Mouse (Mus musculus): Measurements from ENCODE around the gene P3h1. TPM values are rescaled to one million over a fixed set of nuclear protein-coding genes. Genes with fewer than 3 reads are reported as not detected.
A peak's percentile ranks its signal among the peaks of the same experiment; 100 is the strongest.

Gene P3h1
- total and polyA plus RNA-seq, 3 experiments = 10.5 to 14.5 (median 10.8) TPM

- no peak for TF ChIP-seq EP300 (IDR thresholded peaks at IDR 0.05; ENCODE audit: insufficient read depth, low read depth, low read length)
- TF ChIP-seq POLR2A (IDR thresholded peaks at IDR 0.05; ENCODE audit: insufficient read depth, low read depth, low read length) = no peak
- TF ChIP-seq CTCF (IDR thresholded peaks at IDR 0.05) = no peak
- no peak within 1 kb of the TSS for H3K4me3 ChIP-seq
- WGBS = 88% methylated on average over 12 of the region's 12 CpGs
- peaks cover 4% of the 10 kb centered on the region; the same call in 1 of the 2 replicates for H3K4me1 ChIP-seq (ENCODE audit: control insufficient read depth, insufficient read depth, low read length)
- H3K27ac ChIP-seq = no peak within 1 kb of the TSS
- intact Hi-C loops (cut with DNase I) = loop anchor here (10.0 kb wide), 1 partner anchor 569 kb away; no protein-coding TSS in a partner anchor
- H3K9ac ChIP-seq (ENCODE audit: low read depth, low read length) = no peak within 1 kb of the TSS
- no peaks in the 10 kb centered on the region for H3K79me2 ChIP-seq (replicated peaks; ENCODE audit: control insufficient read depth, insufficient read depth, low read length)
- no peak for DNase-seq
- H3K36me3 ChIP-seq (ENCODE audit: control insufficient read depth, insufficient read depth, low read length) = no peaks in the 10 kb centered on the region
- H3K27me3 ChIP-seq (ENCODE audit: control insufficient read depth, insufficient read depth, low read length) = no peaks in the 10 kb centered on the region
These were observed 22.6 kb downstream of the P3h1 start, which contains the start of gene Cldn19 for GRCm38 (mm10) chr4:119255351-119255750. Cldn19 (plus strand) TSS chr4:119255414.

DNA sequence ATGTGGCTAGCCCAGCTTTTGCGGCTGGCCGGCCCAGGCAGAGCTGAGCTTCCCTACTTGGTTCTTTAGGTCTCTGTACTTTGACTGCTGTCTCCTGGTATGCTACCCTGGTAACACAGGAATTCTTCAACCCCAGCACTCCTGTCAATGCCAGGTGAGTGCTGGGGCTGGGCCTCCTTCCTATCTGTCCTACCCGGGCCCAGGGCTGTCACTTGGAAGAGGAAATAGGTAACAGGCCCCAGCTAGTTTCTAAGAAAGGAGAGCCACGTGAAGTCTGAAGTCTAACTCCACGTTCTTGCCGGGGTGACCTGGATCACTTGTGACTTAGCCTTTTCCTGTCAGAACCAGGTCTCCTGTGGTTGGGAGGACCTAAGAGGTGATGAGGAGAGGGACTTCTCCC is 24.4 kb downstream of the P3h1 start:
- Histone ChIP-seq H3K36me3 (ENCODE audit: control insufficient read depth, insufficient read depth, low read length) (no peaks in the 10 kb centered on the region), H3K27me3 (ENCODE audit: control insufficient read depth, insufficient read depth, low read length) (no peaks in the 10 kb centered on the region), H3K9ac (ENCODE audit: low read depth, low read length) (no peak overlapping the region), H3K79me2 (replicated peaks; ENCODE audit: control insufficient read depth, insufficient read depth, low read length) (no peaks in the 10 kb centered on the region), H3K4me1 (ENCODE audit: control insufficient read depth, insufficient read depth, low read length) (peaks cover 10% of the 10 kb centered on the region), H3K27ac (0 out of 2 replicates have a peak overlapping the region, but pooled peaks have one; percentile 3), H3K4me3 (no peak overlapping the region)
- DNase-seq = no peak
- TF ChIP-seq CTCF (IDR thresholded peaks at IDR 0.05) = no peak
- TF ChIP-seq EP300 (IDR thresholded peaks at IDR 0.05; ENCODE audit: insufficient read depth, low read depth, low read length) = no peak
- no peak for TF ChIP-seq POLR2A (IDR thresholded peaks at IDR 0.05; ENCODE audit: insufficient read depth, low read depth, low read length)
- intact Hi-C loops (cut with DNase I) = loop anchor here (10.0 kb wide), 1 partner anchor 568 kb away; no protein-coding TSS in a partner anchor
- 71% methylated on average over 6 of the region's 6 CpGs for WGBS

- Histone ChIP-seq H3K4me1 (ENCODE audit: control insufficient read depth, insufficient read depth, low read length) (peaks cover 16% of the 10 kb centered on the region), H3K4me3 (no peak overlapping the region), H3K79me2 (replicated peaks; ENCODE audit: control insufficient read depth, insufficient read depth, low read length) (no peaks in the 10 kb centered on the region), H3K27me3 (ENCODE audit: control insufficient read depth, insufficient read depth, low read length) (no peaks in the 10 kb centered on the region), H3K9ac (ENCODE audit: low read depth, low read length) (no peak overlapping the region), H3K27ac (peak overlapping the region; percentile 84; the same call in 1 of the 2 replicates), H3K36me3 (ENCODE audit: control insufficient read depth, insufficient read depth, low read length) (peaks cover 6% of the 10 kb centered on the region; the same call in 1 of the 2 replicates)
- 83% methylated on average over 15 of the region's 15 CpGs for WGBS
- peak; percentile 27 for TF ChIP-seq CTCF (IDR thresholded peaks at IDR 0.05)
- no peak for TF ChIP-seq EP300 (IDR thresholded peaks at IDR 0.05; ENCODE audit: insufficient read depth, low read depth, low read length)
- DNase-seq = no peak
- intact Hi-C loops (cut with DNase I) = loop anchor here (10.0 kb wide), 1 partner anchor 565 kb away; no protein-coding TSS in a partner anchor
These were observed 26.9 kb downstream of the P3h1 start for GRCm38 (mm10) chr4:119259344-119260254.

DNA sequence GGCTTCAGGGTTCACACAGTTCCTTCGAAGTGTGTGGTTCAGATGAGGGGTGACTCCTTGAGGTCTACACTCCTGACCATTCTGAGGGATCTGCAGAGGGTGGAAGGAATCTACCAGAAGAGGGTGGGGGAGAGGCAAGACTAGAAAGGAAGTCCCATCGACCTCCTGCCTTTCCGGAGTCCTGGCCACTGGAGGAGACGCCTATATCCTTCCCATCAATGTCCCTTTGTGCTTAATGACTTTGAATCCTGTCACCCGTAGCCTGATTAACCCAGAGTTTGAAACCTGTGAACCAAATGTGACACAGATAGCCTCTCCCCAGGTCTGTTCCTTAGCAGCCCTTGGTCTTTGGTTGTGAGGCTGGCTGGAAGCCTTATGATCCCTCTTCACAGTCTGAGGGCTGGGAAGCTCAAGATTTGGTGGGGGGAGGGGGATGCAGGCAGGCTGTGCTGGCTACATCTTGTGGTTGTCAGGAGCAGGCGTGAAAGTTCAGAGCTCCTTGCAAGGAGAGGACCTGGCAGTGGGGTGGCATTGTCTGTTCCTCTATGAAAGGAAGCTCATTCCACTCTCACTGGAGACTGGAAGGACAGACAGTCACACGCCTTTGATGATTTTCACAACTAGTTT is 28.5 kb downstream of the P3h1 start:
- H3K27ac ChIP-seq = peak overlapping the region; percentile 84
- intact Hi-C loops (cut with DNase I) = loop anchor here (1.0 kb wide), 1 partner anchor 14 kb away; no protein-coding TSS in a partner anchor

GRCm38 (mm10) chr4:119262483-119262882 is 29.8 kb downstream of the P3h1 start:
- TF ChIP-seq POLR2A (IDR thresholded peaks at IDR 0.05; ENCODE audit: insufficient read depth, low read depth, low read length) (peak; percentile 45; the same call in 1 of the 2 replicates), EP300 (IDR thresholded peaks at IDR 0.05; ENCODE audit: insufficient read depth, low read depth, low read length) (no peak)
- 71% methylated on average over 5 of the region's 5 CpGs for WGBS
- H3K36me3 ChIP-seq (ENCODE audit: control insufficient read depth, insufficient read depth, low read length) = peaks cover 6% of the 10 kb centered on the region; the same call in 1 of the 2 replicates
- no peak for DNase-seq
- H3K27me3 ChIP-seq (ENCODE audit: control insufficient read depth, insufficient read depth, low read length) = no peaks in the 10 kb centered on the region
- no peak overlapping the region for H3K4me3 ChIP-seq
- intact Hi-C loops (cut with DNase I) = no loop called here
- H3K79me2 ChIP-seq (replicated peaks; ENCODE audit: control insufficient read depth, insufficient read depth, low read length) = no peaks in the 10 kb centered on the region
- peaks cover 18% of the 10 kb centered on the region for H3K4me1 ChIP-seq (ENCODE audit: control insufficient read depth, insufficient read depth, low read length)
- H3K9ac ChIP-seq (ENCODE audit: low read depth, low read length) = no peak overlapping the region
- peak overlapping the region; percentile 84 for H3K27ac ChIP-seq

More for the DNA sequence above, 28.5 kb downstream of the P3h1 start:
- H3K79me2 ChIP-seq (replicated peaks; ENCODE audit: control insufficient read depth, insufficient read depth, low read length) = no peaks in the 10 kb centered on the region
- H3K9ac ChIP-seq (ENCODE audit: low read depth, low read length) = no peak overlapping the region
- peak; percentile 93 for TF ChIP-seq EP300 (IDR thresholded peaks at IDR 0.05; ENCODE audit: insufficient read depth, low read depth, low read length)
- TF ChIP-seq POLR2A (IDR thresholded peaks at IDR 0.05; ENCODE audit: insufficient read depth, low read depth, low read length) = peak; percentile 53; the same call in 1 of the 2 replicates
- TF ChIP-seq CTCF (IDR thresholded peaks at IDR 0.05) = no peak
- DNase-seq = peak in 1 of 2 experiments; percentile 40
- no peaks in the 10 kb centered on the region for H3K27me3 ChIP-seq (ENCODE audit: control insufficient read depth, insufficient read depth, low read length)
- peaks cover 6% of the 10 kb centered on the region; the same call in 1 of the 2 replicates for H3K36me3 ChIP-seq (ENCODE audit: control insufficient read depth, insufficient read depth, low read length)
- peaks cover 16% of the 10 kb centered on the region for H3K4me1 ChIP-seq (ENCODE audit: control insufficient read depth, insufficient read depth, low read length)
- WGBS = 35% methylated on average over 7 of the region's 7 CpGs
- H3K4me3 ChIP-seq = no peak overlapping the region

Measured in heart, adult 2 months (tissue).